Mouse (Mus musculus) T-helper 1 cell (primary cell): ENCODE data around the gene Nfkb1.

Source experiments
- in situ Hi-C: fragments of 300-600 bp; cut with MboI, MseI; formaldehyde crosslinking; loops from one replicate; pipeline ENCODE4 v1.15.1; 2025; ENCODE audit warnings: high pct_unique_total_duplicates

Nfkb1 gene

DNA sequence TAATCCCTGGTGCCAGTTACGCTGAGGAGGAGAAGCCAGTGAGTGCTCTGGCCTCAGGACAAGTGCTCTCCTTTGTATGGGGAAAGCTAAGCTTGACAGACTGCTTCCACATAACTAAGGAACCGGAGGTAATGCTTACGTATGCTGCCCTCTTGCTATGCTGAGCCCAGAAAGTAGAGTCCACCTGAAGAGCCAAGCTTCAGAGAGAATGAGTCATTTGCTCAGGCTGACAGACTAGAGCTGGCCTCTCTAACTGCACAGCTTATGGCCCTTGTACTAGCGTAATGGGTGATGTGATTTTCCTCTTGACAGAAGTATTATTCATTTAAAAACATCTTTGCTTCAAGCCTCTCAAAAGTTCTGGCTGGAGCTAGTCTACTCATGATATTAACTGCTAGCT is 18.3 kb downstream of the Nfkb1 start:
- in situ Hi-C loops: no loop called here

DNA sequence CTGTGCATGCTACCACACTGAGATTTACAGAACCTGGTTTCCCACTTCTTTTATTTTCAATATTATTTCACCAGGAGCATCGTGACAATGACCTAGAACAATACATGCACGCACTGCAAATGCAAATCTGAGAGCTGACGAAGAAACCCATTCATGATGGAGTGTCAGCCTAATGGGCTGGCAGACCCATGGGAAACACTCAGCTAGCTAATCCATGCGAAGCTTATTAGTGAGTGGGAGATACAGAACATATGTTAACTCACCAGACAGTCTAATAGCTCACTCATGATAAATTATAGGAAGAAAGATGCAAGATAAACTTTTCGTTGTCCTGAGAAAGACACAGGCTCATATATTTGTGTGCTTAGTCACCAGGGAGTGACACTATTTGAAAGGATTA is 19.2 kb downstream of the Nfkb1 start:
- in situ Hi-C loops: no loop called here

DNA sequence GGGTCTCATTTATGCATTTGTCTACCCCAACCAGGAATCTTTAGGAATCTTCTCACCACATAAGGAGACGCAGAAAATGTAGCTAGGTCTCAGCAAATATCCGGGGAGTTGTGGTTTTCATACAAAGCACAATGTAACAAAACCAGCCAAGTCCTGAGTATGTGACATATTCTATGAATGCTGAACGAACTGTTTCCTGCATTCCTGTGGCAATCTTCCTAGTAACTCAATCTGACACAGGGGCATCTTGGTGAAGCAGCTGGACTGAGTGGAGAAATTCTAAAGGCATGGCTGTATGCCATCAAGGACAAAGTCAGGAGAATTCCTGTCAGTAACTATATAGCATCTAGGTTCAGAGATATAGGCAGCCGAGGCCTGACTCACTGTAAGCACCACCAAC is 20.5 kb downstream of the Nfkb1 start:
- in situ Hi-C loops: no loop called here

DNA sequence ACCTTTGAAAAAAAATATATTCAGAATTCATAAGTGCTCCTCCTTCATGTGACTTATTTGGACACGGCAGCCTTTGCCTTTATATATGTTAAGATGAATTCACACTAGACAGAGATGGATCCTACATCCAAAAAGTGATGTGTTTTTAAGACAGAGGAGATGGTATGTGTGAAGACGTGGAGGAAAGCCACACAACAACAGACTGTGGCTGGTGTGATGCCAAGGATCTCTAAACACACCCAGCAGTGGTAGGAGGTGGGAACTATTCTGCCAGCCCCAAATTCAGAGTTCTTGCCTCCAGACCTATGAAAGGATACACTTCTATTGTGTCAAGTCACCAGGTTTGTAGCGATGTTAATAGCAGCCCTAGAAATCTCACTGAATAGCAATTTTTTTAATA is 24.3 kb downstream of the Nfkb1 start:
- in situ Hi-C loops: loop anchor here (10.0 kb wide), 1 partner anchor 158 kb away; the partner anchor contains the start of gene Slc39a8

DNA sequence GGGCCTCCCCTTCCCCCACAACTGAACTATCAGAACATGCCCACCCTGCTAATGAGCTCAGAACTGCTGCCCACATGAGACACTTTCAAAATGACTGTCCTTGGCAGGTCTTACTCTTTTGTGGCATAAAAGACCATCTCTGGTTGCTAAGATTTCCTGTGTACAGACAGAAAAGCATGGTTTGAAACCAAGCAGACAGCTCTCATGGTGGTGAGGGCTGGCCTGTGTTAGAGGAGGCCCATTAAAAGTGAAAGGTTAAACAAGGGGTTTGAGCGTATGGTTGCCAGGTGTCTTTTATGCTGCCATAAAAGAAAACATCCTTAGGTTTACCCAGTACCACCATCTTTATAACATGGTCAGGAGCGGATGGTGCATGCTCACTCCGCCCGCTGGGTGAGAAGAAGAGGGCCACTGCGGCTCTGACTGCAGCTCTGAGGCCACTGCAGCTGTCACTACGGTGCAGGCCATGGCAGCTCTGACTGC is 25.5 kb downstream of the Nfkb1 start:
- in situ Hi-C loops: loop anchor here (10.0 kb wide), 1 partner anchor 159 kb away; the partner anchor contains the start of gene Slc39a8

DNA sequence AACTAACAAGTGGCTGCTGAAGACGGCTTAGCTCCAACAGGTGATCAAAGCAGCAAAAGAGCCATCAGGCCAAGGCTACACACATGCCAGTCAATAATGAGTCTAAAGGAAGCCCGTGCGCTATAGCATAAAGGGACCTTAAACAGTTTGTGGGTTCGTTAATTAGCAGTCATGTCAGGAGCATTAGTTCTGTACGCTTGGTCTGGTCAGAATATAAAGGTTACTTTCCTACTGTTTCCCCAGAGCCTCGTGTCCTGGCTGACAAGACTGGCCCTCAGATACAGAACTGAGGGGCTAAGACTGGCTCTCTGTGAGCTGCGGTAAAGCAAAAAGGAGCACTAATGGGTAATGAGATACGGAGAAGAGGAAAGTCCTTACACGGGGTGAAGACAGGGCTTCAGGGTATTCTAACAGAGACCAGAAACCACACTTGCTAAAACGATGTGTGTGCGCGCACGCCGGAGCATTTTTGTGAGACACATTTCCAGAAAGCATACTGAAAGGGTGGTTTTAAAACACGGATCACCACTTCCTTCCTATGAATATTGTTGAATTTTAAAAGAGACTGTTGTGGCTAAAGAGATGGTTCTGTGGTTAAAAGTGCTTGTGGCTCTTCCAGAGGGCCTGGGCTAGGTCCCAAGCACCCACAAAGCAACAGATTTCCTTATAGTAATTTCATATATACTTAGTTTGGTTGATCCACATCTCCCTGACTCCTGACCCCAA is 29.0 kb downstream of the Nfkb1 start:
- in situ Hi-C loops: loop anchor here (5.0 to 10.0 kb wide), 2 partner anchors 35 to 162 kb away; partner anchors contain the start of gene Slc39a8

DNA sequence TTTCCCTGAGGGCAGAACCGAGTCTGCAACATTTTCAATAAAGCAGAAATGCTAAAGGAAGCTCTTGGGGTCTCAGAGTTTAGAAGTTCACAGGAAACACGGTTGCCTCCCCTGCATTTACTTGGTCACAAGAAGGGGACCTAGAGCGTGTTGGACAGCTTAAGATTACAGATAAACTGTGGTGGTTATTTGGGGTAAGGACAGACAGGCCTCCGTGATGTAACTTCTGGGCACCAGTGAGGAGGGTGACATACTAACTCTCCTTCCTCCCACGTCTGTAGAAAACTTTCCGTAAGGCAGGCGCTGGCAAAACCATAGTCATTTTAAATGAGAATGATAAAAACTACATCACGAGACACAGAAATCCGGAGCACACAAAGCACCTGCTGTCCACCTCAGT is 29.6 kb downstream of the Nfkb1 start:
- in situ Hi-C loops: loop anchor here (5.0 to 10.0 kb wide), 2 partner anchors 36 to 163 kb away; partner anchors contain the start of gene Slc39a8

DNA sequence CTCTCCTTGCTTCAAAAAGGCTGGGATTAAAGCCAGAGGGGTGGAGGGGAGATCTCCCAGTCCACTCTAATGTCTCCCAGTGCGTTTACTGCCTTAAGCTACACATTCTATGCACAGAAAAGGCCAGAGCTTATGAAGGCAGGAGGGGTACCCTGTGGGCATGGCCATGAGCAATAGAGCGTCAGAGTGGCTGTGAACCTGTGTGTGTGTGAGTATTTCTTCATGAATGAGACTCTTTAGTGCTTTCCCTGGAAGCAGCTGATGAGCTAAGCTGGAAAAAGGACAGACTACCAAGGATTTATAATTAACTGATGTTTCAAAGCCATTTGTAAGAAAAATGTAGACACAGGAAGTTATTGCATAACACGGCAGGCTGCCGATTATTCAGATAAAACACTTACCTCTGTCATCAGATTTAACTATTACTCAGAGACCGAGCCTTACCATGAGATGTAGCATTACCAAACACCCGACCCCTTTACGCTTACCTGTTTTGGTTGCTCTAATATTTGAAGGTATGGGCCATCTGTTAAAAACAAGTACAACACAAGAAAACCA is 32.7 kb downstream of the Nfkb1 start:
- in situ Hi-C loops: no loop called here

DNA sequence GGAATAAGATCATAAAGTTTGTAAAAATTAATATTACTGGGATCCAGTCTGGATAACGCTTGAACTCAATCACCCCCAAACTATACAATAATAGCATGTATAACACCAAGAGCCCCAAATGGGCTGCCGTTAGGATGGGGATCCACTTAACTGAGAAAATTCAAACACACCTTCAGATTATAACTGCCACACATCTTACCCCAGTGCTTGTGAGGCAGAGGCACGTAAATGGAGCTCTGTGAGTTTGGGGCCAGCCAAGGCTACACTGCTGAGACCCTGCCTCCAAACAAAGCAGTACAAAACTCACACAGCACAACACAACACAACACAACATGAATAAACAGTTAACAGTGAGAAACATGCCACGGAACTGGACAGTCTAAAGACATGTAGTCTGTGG is 35.2 kb downstream of the Nfkb1 start:
- in situ Hi-C loops: no loop called here

DNA sequence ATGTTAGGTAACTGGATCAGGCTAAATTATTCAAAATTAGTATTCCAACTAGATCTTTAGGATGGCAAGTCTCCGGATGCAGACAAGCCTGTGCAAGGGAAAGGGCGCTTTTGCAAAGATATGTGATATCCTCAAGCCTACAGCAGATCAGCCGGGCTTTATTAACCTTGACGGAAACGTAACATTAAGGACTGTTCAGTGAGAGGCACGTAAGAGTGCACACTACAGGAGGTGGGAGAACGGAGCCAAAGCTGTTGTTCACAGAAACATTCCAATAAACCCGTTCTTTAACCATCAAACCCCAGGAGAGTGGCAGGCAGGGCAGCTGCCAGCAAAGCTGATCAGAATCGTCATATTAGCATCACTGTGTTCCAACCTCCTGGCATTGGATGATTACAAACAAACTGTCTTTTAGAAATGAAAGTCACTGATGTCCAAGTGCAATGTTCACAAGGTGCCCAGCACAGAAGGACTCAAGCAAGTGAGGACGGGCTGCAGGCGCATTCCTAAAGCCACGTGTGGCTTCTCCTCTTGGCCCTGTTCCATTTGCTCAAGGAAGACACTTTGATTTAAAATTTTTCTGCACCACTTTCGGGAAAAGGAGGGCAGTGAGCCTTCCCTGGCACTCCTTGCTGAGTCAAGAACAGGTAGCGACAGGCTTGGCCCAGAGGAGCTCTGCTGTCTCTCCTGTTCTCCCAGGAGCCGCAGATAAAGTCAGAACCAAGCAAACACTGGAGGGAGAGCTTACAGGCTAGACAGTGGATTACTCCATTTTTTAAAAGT is 40.4 kb downstream of the Nfkb1 start:
- in situ Hi-C loops: no loop called here

DNA sequence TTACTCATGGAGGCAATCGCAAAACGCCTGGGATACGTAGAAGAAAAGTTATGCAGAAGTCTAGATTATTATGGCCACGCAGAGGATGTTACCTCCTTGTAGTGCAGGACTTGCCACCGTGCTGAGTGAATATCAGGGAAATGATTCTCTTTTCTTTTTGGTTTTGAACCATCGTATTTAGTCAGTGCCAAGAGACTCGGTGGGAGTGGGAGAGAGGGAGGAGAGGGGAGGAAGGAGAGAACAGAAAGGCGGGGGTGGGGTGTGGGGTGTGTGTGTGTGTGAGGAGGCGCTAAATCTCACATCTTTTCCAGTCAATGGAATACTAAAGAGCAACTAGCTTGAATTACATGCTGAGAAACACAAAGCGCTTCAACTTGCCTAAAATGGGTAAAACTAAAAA is 41.5 kb downstream of the Nfkb1 start:
- in situ Hi-C loops: loop anchor here (5.0 kb wide), 1 partner anchor 77 kb away; no protein-coding TSS in a partner anchor

DNA sequence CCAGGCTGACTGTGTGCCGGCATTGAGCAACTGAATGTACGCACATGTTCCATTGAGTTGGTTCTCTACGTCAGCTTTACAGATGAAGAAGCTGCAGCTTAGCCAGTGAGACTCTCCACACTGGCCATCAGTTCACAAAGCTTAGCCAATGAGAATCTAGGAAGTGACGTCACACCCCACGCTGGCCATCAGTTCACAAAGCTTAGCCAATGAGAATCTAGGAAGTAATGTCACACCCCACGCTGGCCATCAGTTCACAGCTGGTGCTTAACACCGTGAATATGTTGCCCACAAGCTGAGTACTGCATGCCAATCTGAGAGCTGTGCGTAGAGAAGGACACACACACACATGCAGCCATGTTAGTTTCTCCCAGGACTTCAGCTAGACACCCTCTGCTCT is 42.8 kb downstream of the Nfkb1 start:
- in situ Hi-C loops: loop anchor here (5.0 kb wide), 1 partner anchor 79 kb away; no protein-coding TSS in a partner anchor

DNA sequence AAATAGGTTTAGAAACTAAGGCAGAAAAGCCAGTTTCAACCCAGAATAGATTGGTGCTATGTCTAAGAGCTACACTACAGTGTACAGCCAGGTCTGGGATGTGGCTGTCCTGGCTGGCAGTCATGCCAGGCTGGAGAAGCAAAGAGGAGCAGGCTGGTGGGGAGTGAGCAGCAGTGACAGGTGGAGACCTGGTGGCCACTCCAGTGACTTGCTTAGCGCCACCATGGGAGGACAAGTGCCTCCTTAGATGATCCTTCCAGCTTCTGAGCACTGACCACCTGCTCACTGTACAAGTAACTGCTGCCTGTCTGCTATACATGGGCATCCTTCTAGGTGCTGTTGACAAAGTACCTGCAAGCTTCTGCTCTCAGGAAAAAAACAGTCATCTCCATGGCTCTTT is 44.7 kb downstream of the Nfkb1 start:
- in situ Hi-C loops: loop anchor here (5.0 kb wide), 1 partner anchor 81 kb away; no protein-coding TSS in a partner anchor

DNA sequence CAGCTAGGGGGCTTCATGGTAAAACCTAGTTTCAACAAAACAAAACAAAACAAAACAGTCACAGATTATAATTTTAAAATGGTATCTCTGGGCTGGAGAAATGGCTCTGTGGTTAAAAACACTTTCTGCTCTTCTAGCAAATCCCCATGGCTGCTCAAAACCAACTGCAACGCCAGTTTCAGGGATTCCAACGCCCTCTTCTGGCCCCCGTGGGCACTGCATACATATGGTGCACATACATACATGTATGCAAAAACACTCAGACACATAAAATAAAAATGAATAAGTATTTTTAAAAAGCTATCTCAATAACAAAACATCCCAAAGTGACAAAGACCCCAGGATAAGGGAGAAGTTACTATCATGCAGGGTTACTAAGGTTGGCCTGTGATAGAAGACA is 46.4 kb downstream of the Nfkb1 start:
- in situ Hi-C loops: loop anchor here (5.0 kb wide), 1 partner anchor 82 kb away; no protein-coding TSS in a partner anchor

DNA sequence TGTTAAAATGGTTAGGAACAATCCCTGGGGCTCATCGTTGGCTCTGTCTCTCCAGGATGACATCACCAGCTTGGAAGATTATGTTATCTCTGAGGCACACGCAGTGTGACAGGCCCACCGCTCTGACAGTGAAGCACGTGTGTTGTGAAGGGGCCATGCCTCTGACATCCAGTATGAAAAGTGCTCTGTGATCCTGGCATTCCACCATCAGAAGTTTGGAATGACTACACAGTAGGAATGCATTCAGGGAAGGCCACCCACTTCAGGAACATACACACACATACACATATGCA is 49.8 kb downstream of the Nfkb1 start:
- in situ Hi-C loops: no loop called here

DNA sequence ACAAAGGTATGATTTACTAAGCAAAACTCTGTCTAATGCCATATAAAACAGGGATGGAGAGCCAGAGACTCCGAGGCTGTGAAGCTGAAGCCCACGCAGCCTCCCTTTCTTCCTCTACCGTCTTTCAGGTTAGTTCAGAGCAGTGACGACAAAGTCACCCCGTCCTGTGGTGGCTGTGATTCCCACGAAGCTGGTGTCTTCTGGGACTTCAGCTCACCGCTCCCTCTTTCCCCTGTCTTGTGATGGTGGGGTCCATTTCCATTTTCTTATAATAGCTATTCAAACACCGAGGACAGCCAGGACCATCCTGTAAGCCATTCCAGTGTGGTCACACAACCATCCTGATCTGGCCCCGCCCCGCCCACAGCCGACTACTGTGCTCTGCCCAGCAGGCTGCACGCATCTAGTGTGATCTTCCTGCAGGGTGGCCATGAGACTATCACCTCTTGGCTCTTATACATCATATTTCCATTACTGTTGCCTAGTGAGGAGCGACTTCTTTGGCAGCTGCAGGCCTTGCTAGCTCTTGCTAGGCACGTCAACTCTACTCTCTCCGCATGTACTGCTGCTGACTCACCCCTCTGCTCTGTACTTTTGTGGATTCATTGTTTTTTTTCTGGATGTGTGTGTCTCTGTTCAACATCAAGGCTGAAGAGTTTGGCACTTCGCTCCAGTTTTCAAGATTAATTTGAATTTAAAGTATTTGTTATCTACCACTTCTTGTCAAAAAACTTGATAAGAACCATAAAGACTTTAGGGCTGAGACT is 50.3 kb downstream of the Nfkb1 start:
- in situ Hi-C loops: no loop called here

DNA sequence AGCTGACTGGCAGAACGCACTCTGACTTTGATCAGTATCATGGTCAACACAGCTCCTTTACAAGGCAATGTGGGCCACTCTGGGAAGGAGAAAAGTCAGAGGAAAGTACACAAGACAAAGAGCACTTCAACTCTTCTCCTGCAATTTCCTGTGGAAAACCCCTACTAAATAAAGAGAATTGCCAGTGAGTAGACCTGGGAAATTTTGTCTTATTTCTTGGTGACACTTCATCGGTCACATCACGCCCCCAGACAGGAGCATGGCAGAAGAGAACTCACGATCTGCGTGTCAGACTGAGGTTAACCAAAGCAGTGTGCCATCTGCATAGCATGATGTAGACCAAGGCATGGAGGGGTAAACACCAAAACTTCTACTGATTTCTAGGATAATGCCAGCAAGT is 51.1 kb downstream of the Nfkb1 start:
- in situ Hi-C loops: no loop called here

DNA sequence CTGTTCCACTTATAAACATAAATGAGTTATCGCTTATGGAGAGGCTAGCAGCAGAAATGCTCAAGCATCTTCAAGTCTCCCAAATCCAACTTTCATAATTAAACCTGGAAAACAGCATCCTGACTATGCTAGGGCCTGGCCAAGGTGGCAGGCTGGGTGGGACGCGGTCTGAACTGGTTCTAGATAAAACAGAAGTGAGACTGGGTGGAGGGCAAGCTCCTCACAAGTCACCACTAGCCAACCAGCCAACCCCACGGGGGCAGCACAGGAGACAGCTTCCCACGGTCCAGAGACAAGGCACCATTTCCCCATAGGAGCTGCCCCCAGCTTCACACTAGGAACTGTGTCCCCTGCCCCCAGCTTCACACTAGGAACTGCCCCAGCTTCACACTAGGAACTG is 53.8 kb downstream of the Nfkb1 start:
- in situ Hi-C loops: no loop called here

DNA sequence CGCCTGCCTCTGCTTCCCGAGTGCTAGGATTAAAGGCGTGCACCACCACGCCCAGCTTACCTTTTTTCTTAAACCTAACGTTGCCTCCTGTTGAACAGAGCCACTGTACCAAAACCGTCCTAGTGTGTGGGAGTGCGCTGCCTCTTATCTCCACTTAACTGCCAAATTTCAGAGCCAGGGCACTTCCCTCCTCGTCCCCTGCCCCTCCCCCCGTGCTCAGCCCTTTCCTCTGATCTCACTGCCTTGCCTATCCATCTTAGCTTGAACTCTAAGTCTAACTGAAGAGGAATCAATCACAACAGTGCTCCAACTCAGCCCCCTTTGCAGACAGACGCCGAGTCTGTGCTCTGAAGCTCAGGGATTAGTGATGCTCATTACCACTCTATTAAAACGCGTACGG is 54.9 kb downstream of the Nfkb1 start:
- in situ Hi-C loops: no loop called here

DNA sequence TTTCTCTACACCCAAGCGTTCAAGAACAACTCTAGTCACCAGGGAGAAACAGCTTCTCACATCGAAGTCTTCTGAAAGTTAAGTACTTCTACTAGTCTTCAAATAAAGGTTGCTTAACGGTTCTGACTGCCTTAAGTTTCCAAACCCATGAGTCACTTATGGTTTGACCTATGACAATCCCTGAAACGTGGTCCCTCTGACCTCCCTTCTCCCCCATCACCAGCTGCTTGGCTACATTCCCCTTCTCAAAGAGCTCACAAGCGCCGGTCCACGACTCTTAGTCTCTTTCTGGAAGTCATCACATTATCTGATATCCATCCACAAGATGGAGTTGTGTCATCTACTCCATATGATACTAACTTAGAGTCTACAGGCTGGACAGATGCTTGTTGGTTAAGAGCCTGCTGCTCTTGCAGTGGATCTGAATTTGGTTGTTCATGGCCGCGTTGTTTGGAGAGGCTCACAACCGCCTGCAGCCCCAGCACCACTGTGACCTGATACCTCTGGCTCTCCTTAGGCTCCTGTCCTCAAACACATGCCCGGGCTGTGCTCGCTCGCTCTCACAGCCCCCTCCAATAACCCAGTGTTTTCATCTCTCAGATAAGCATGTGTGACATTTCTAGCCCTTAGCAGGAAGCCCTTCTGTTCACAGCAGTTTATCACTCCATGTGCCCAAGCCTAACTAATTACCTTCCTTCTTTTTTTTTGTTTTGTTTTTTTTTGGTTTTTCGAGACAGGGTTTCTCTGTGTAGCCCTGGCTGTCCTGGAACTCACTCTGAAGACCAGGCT is 55.5 kb downstream of the Nfkb1 start:
- in situ Hi-C loops: no loop called here

DNA sequence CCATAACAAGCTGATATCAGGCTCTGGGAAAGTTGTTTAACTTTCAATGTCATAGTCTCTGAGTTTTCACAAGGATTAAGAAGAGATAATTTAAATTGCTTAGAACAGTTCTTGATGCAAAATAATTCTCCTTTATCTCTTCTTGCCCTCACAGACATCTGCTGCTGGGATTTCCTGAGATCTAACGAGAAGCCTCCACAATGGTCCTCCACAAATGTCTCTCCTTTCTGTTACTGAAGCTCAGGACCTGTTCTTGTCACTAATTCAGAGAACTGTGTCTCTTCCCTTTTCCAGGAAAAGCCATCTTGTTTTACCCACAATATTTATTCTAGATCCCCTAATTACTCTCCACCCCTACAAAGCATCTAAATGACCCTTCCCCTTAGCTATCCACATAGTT is 56.3 kb downstream of the Nfkb1 start:
- in situ Hi-C loops: no loop called here
